12 mouse cellular contexts compared by ENCODE assay signal in genomic region chr4:53431585-53432234, GRCm38 (mm10). TPM values are rescaled to one million over a fixed set of nuclear protein-coding genes. Genes with fewer than 3 reads are reported as not detected.
DNase-seq lines count a peak whose midpoint lies in the region; ATAC-seq and TF ChIP-seq lines count a peak whose summit lies in the region.
"Had no signal": no experiment of that assay in that cellular context is flagged by ENCODE, and none has a peak within 500 bp of the region (broad histone marks: within the 10 kb centered on the region; RNA-seq: fewer than 3 reads in every experiment).

No protein-coding gene starts in this region.

- intact Hi-C loops in left cerebral cortex, postnatal 4 days (cut with DNase I): no loop called here
- intact Hi-C loops in left cerebral cortex, postnatal 14 days (cut with DNase I): no loop called here

- peak overlapping the region; percentile 44 for H3K4me2 ChIP-seq in liver, embryonic 14.5 days (ENCODE audit: low read depth)
- H3K4me2 ChIP-seq: heart, embryonic 13.5 days had no signal

- H3K9me3 ChIP-seq in liver, embryonic 14.5 days (ENCODE audit: control insufficient read depth, low read length): no peaks in the 10 kb centered on the region
- no peaks in the 10 kb centered on the region for H3K9me3 ChIP-seq in embryonic facial prominence, embryonic 10.5 days
- H3K9me3 ChIP-seq: heart, embryonic 13.5 days; midbrain, embryonic 10.5 days had no signal

- peaks cover 18 to 23% of the 10 kb centered on the region in 2 experiments for H3K4me1 ChIP-seq in liver, embryonic 14.5 days (replicated peaks; ENCODE audit: control insufficient read depth in 2 of 2, insufficient read depth in 2 of 2, low read length in 1 of 2)
- H3K4me1 ChIP-seq in embryonic facial prominence, embryonic 10.5 days: no peaks in the 10 kb centered on the region
- H3K4me1 ChIP-seq: midbrain, embryonic 10.5 days had no signal

- peak; percentile 19 for DNase-seq in left cerebral cortex, postnatal 4 days
- DNase-seq in left cerebral cortex, adult 8-10 months (ENCODE audit: low spot score in 2 of 2): no peak
- peak; percentile 56 to 72 for DNase-seq in cerebellum, postnatal 25 days
- DNase-seq in liver, embryonic 14.5 days (ENCODE audit: low read depth in 3 of 3, low spot score in 3 of 3): peak; percentile 73 to 77 (median 77)
- peak; percentile 76 for DNase-seq in spleen, postnatal 4 days (ENCODE audit: low spot score in 2 of 2)
- no peak for DNase-seq in embryonic facial prominence, embryonic 10.5 days (ENCODE audit: low spot score)
- DNase-seq in left cerebral cortex, postnatal 14 days (ENCODE audit: low spot score in 2 of 2): no peak
- DNase-seq in right cerebral cortex, adult 2 months (ENCODE audit: low spot score in 2 of 2): no peak
- DNase-seq: layer of hippocampus, adult 9-11 months had no signal

- H3K9ac ChIP-seq in liver, embryonic 14.5 days (replicated peaks): peak overlapping the region; percentile 28
- H3K9ac ChIP-seq: heart, embryonic 13.5 days had no signal

- TF ChIP-seq CTCF in liver, embryonic 14.5 days (IDR thresholded peaks at IDR 0.05; ENCODE audit: low read depth): no peak

- WGBS in liver, embryonic 14.5 days (ENCODE audit: insufficient replicate concordance): 42% methylated on average over 9 of the region's 10 CpGs
- WGBS in embryonic facial prominence, embryonic 10.5 days: 88% methylated on average over 10 of the region's 10 CpGs

- no peaks in the 10 kb centered on the region for H3K27me3 ChIP-seq in liver, embryonic 14.5 days (ENCODE audit: control insufficient read depth, insufficient read depth, low read length)
- no peaks in the 10 kb centered on the region for H3K27me3 ChIP-seq in embryonic facial prominence, embryonic 10.5 days (replicated peaks; ENCODE audit: low read depth, poor library complexity, severe bottlenecking)
- H3K27me3 ChIP-seq: heart, embryonic 13.5 days had no signal

- no peaks in the 10 kb centered on the region for H3K36me3 ChIP-seq in liver, embryonic 14.5 days (replicated peaks; ENCODE audit: control insufficient read depth, insufficient read depth, low read depth)
- no peaks in the 10 kb centered on the region for H3K36me3 ChIP-seq in embryonic facial prominence, embryonic 10.5 days (replicated peaks)
- H3K36me3 ChIP-seq: heart, embryonic 13.5 days; midbrain, embryonic 10.5 days had no signal

- no peak overlapping the region for H3K4me3 ChIP-seq in liver, embryonic 14.5 days (ENCODE audit: insufficient read depth in 1 of 2, low read depth in 2 of 2, low read length in 2 of 2)
- no peak overlapping the region for H3K4me3 ChIP-seq in embryonic facial prominence, embryonic 10.5 days
- H3K4me3 ChIP-seq: heart, embryonic 13.5 days; midbrain, embryonic 10.5 days had no signal

- peak; percentile 97 for TF ChIP-seq EP300 in liver, embryonic 14.5 days (IDR thresholded peaks at IDR 0.05; ENCODE audit: low read depth)

- H3K27ac ChIP-seq in liver, embryonic 14.5 days: peak overlapping the region; percentile 58
- H3K27ac ChIP-seq in embryonic facial prominence, embryonic 10.5 days (replicated peaks): no peak overlapping the region
- H3K27ac ChIP-seq: heart, embryonic 13.5 days; midbrain, embryonic 10.5 days had no signal

- ATAC-seq in liver, embryonic 14.5 days (ENCODE audit: insufficient read depth): peak; percentile 100
- ATAC-seq: forebrain, embryonic 16.5 days had no signal

RNA-seq across cellular contexts. Expression of gene Slc44a1, which starts 8.5 kb away (rescaled TPM):
- total RNA-seq in left cerebral cortex, postnatal 4 days (2021): 10 to 100 TPM; 47.3 to 48.1 TPM
- total RNA-seq in left cerebral cortex, adult 8-10 months (2022): 10 to 100 TPM; 80.8 to 88.6 (median 85.0) TPM
- polyA plus RNA-seq in liver, embryonic 14.5 days (2012; rRNA removed): 6.2 and 7.7 TPM in 2 replicates
- 12.6 and 13.1 TPM in 2 replicates for polyA plus RNA-seq in liver, embryonic 14.5 days (2014; fragmentation: Nextera tagmentation; extraction: Ambion mirVana)
- 14.6 and 16.4 TPM in 2 replicates for polyA plus RNA-seq in embryonic facial prominence, embryonic 10.5 days (2016; fragmentation: Nextera tagmentation; extraction: Ambion mirVana)
- 10 to 100 TPM; 65.0 to 70.6 TPM for total RNA-seq in left cerebral cortex, postnatal 14 days (2021)

Comparison
In these comparisons a context has a peak if more than half of its experiments do, and no peak if none do; other contexts are left out.
1. DNase-seq: peak in left cerebral cortex, postnatal 4 days (single experiment), cerebellum, postnatal 25 days (2 of 2), liver, embryonic 14.5 days (3 of 3) and spleen, postnatal 4 days (2 of 2); none in left cerebral cortex, adult 8-10 months (0 of 2), embryonic facial prominence, embryonic 10.5 days (single experiment), left cerebral cortex, postnatal 14 days (0 of 2) and right cerebral cortex, adult 2 months (0 of 2).